Mouse (Mus musculus): Measurements from ENCODE around the gene AI481877.
A peak's percentile ranks its signal among the peaks of the same experiment; 100 is the strongest.
"Not testable (repeated sequence)": the region's sequence is repeated elsewhere in the genome, so short reads cannot be mapped to it uniquely, and the experiment has no call there.

The AI481877 gene

GRCm38 (mm10) chr4:59138507-59139033 lies at the start of gene AI481877:
AI481877 (minus strand) TSS chr4:59138983.
- DNase-seq (ENCODE audit: low spot score) = not testable (repeated sequence)

GRCm38 (mm10) chr4:59188474-59188801 lies 49.7 kb upstream of the AI481877 start:
- no peak for DNase-seq (ENCODE audit: low spot score)

GRCm38 (mm10) chr4:59187289-59187688 lies 48.5 kb upstream of the AI481877 start:
- peak; percentile 79 for DNase-seq (ENCODE audit: low spot score)

- DNase-seq (ENCODE audit: low spot score) = no peak
These were observed 46.9 kb upstream of the AI481877 start for GRCm38 (mm10) chr4:59185671-59186070.

GRCm38 (mm10) chr4:59181320-59182271 lies 42.8 kb upstream of the AI481877 start:
- no peak for DNase-seq (ENCODE audit: low spot score)

- no peak for DNase-seq (ENCODE audit: low spot score)
These were observed 38.8 kb upstream of the AI481877 start for GRCm38 (mm10) chr4:59177566-59177965.

- no peak for DNase-seq (ENCODE audit: low spot score)
These were observed 37.1 kb upstream of the AI481877 start for GRCm38 (mm10) chr4:59175929-59176328.

- DNase-seq (ENCODE audit: low spot score) = no peak
These were observed 36.2 kb upstream of the AI481877 start for GRCm38 (mm10) chr4:59175003-59175402.

- no peak for DNase-seq (ENCODE audit: low spot score)
These were observed 34.6 kb upstream of the AI481877 start for GRCm38 (mm10) chr4:59173181-59173922.

GRCm38 (mm10) chr4:59172616-59173015 lies 33.8 kb upstream of the AI481877 start:
- no peak for DNase-seq (ENCODE audit: low spot score)

- no peak for DNase-seq (ENCODE audit: low spot score)
These were observed 31.2 kb upstream of the AI481877 start for GRCm38 (mm10) chr4:59169981-59170380.

GRCm38 (mm10) chr4:59167251-59167847 lies 28.6 kb upstream of the AI481877 start:
- DNase-seq (ENCODE audit: low spot score) = no peak

GRCm38 (mm10) chr4:59164034-59164433 lies 25.3 kb upstream of the AI481877 start:
- DNase-seq (ENCODE audit: low spot score) = no peak

GRCm38 (mm10) chr4:59160959-59161670 lies 22.3 kb upstream of the AI481877 start:
- no peak for DNase-seq (ENCODE audit: low spot score)

- no peak for DNase-seq (ENCODE audit: low spot score)
These were observed 21.5 kb upstream of the AI481877 start for GRCm38 (mm10) chr4:59160289-59160688.

- DNase-seq (ENCODE audit: low spot score) = no peak
These were observed 18.9 kb upstream of the AI481877 start for GRCm38 (mm10) chr4:59157654-59158053.

GRCm38 (mm10) chr4:59156897-59157592 lies 18.3 kb upstream of the AI481877 start:
- DNase-seq (ENCODE audit: low spot score) = no peak

- no peak for DNase-seq (ENCODE audit: low spot score)
These were observed 13.2 kb upstream of the AI481877 start for GRCm38 (mm10) chr4:59151953-59152352.

GRCm38 (mm10) chr4:59150907-59151306 lies 12.1 kb upstream of the AI481877 start:
- no peak for DNase-seq (ENCODE audit: low spot score)

- DNase-seq (ENCODE audit: low spot score) = no peak
These were observed 10.3 kb upstream of the AI481877 start for GRCm38 (mm10) chr4:59149043-59149442.

GRCm38 (mm10) chr4:59128935-59129334 lies 9.8 kb downstream of the AI481877 start:
- DNase-seq (ENCODE audit: low spot score) = no peak
